Mouse (Mus musculus): ENCODE results near the gene Rbm20. TPM values are rescaled to one million over a fixed set of nuclear protein-coding genes. Genes with fewer than 3 reads are reported as not detected.
A peak's percentile ranks its signal among the peaks of the same experiment; 100 is the strongest.

Rbm20 gene
- total and polyA plus RNA-seq, 3 experiments, result 0.05 to 0.56 (median 0.08) TPM

GRCm38 (mm10) chr19:53649802-53650201, 27.3 kb upstream of the Rbm20 start:
- no peak for DNase-seq (ENCODE audit: extremely low read depth)
- Histone ChIP-seq H3K4me2 (ENCODE audit: insufficient read depth, low read depth, poor library complexity, severe bottlenecking) (no peak overlapping the region), H3K27me3 (replicated peaks) (no peaks in the 10 kb centered on the region), H3K4me1 (ENCODE audit: control insufficient read depth in 1 of 2, insufficient read depth in 2 of 2) (peaks cover 4 to 11% of the 10 kb centered on the region in 2 experiments; a peak in 2 of 4 replicates), H3K36me3 (replicated peaks in 1 of 2; ENCODE audit: control insufficient read depth in 1 of 2, insufficient read depth in 1 of 2, low read length in 1 of 2) (peaks cover 21 to 43% of the 10 kb centered on the region in 2 experiments), H3K9me3 (replicated peaks; ENCODE audit: low read length) (no peaks in the 10 kb centered on the region), H3K9ac (ENCODE audit: insufficient read depth, low read depth) (no peak overlapping the region), H3K27ac (ENCODE audit: insufficient read depth, low read depth) (no peak overlapping the region), H3K79me2 (replicated peaks; ENCODE audit: control insufficient read depth, extremely low read depth, insufficient read depth, poor library complexity, severe bottlenecking) (no peaks in the 10 kb centered on the region), H3K4me3 (replicated peaks in 1 of 3; ENCODE audit: low read depth in 2 of 3, low read length in 2 of 3, poor library complexity in 1 of 3) (no peak overlapping the region)
- TF ChIP-seq ELF1 (IDR thresholded peaks at IDR 0.05; ENCODE audit: low read depth, low read length), result no peak
- in situ Hi-C loops (cut with MboI; ENCODE audit: low pct_ligation_motif_present, low pct_unique_long_range_greater_than_20kb, low sequenced_read_pairs), result loop anchor here (5.0 kb wide), 1 partner anchor 77 kb away; no protein-coding TSS in a partner anchor
- dilution Hi-C loops (cut with MboI; ENCODE audit: extremely low pct_ligation_motif_present, extremely low pct_unique_long_range_greater_than_20kb, low sequenced_read_pairs), result no loop called here

GRCm38 (mm10) chr19:53650921-53651320, 26.2 kb upstream of the Rbm20 start:
- dilution Hi-C loops (cut with MboI; ENCODE audit: extremely low pct_ligation_motif_present, extremely low pct_unique_long_range_greater_than_20kb, low sequenced_read_pairs), result no loop called here
- peaks cover 4 to 11% of the 10 kb centered on the region in 2 experiments; a peak in 2 of 4 replicates for H3K4me1 ChIP-seq (ENCODE audit: control insufficient read depth in 1 of 2, insufficient read depth in 2 of 2)
- in situ Hi-C loops (cut with MboI; ENCODE audit: low pct_ligation_motif_present, low pct_unique_long_range_greater_than_20kb, low sequenced_read_pairs), result loop anchor here (5.0 kb wide), 1 partner anchor 76 kb away; no protein-coding TSS in a partner anchor
- H3K9me3 ChIP-seq (replicated peaks; ENCODE audit: low read length), result no peaks in the 10 kb centered on the region
- no peak overlapping the region for H3K4me3 ChIP-seq (replicated peaks in 1 of 3; ENCODE audit: low read depth in 2 of 3, low read length in 2 of 3, poor library complexity in 1 of 3)
- no peaks in the 10 kb centered on the region for H3K27me3 ChIP-seq (replicated peaks)
- H3K79me2 ChIP-seq (replicated peaks; ENCODE audit: control insufficient read depth, extremely low read depth, insufficient read depth, poor library complexity, severe bottlenecking), result no peaks in the 10 kb centered on the region
- no peak overlapping the region for H3K9ac ChIP-seq (ENCODE audit: insufficient read depth, low read depth)
- H3K4me2 ChIP-seq (ENCODE audit: insufficient read depth, low read depth, poor library complexity, severe bottlenecking), result no peak overlapping the region
- TF ChIP-seq POLR2AphosphoS2 (IDR thresholded peaks at IDR 0.05; ENCODE audit: low read depth, low read length), result 0 out of 2 replicates have a peak, but pooled peaks have one; percentile 37
- TF ChIP-seq ELF1 (IDR thresholded peaks at IDR 0.05; ENCODE audit: low read depth, low read length), result no peak
- no peak overlapping the region for H3K27ac ChIP-seq (ENCODE audit: insufficient read depth, low read depth)
- DNase-seq (ENCODE audit: extremely low read depth), result no peak
- peaks cover 12 to 33% of the 10 kb centered on the region in 2 experiments for H3K36me3 ChIP-seq (replicated peaks in 1 of 2; ENCODE audit: control insufficient read depth in 1 of 2, insufficient read depth in 1 of 2, low read length in 1 of 2)

DNA sequence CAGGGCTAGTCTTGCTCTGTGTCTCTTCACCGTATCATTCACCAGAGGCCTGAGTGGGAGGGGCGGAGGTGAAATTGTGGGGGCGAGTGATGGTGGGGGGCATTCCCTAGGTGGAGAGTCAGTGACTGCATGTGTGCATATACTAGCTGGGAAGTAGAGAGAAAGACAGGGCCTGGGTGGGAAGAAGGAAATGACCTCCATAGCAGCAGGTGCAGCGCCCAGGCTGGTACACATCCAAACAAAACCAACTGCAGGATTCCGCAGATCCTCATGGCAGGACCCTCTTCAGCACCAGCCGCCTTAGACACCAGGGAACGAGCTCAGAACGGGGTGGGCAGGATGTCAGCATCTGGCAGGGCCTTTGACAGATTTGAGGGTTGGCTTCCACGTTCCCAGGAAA, 24.8 kb upstream of the Rbm20 start:
- H3K36me3 ChIP-seq (replicated peaks in 1 of 2; ENCODE audit: control insufficient read depth in 1 of 2, insufficient read depth in 1 of 2, low read length in 1 of 2), result peaks cover 2 to 21% of the 10 kb centered on the region in 2 experiments
- H3K27ac ChIP-seq (ENCODE audit: insufficient read depth, low read depth), result no peak overlapping the region
- H3K4me1 ChIP-seq (ENCODE audit: control insufficient read depth in 1 of 2, insufficient read depth in 2 of 2), result peaks cover 4 to 11% of the 10 kb centered on the region in 2 experiments; a peak in 2 of 4 replicates
- H3K4me3 ChIP-seq (replicated peaks in 1 of 3; ENCODE audit: low read depth in 2 of 3, low read length in 2 of 3, poor library complexity in 1 of 3), result no peak overlapping the region
- no peaks in the 10 kb centered on the region for H3K9me3 ChIP-seq (replicated peaks; ENCODE audit: low read length)
- H3K27me3 ChIP-seq (replicated peaks), result no peaks in the 10 kb centered on the region
- no peaks in the 10 kb centered on the region for H3K79me2 ChIP-seq (replicated peaks; ENCODE audit: control insufficient read depth, extremely low read depth, insufficient read depth, poor library complexity, severe bottlenecking)
- no peak for TF ChIP-seq IRF4 (IDR thresholded peaks at IDR 0.05; ENCODE audit: low read depth, low read length)
- no peak for TF ChIP-seq RCOR1 (conservative IDR thresholded peaks at IDR 0.05; ENCODE audit: low read depth, low read length)
- no peak for TF ChIP-seq ZNF384 (IDR thresholded peaks at IDR 0.05; ENCODE audit: low read depth, low read length)
- no peak for TF ChIP-seq SIN3A (IDR thresholded peaks at IDR 0.05; ENCODE audit: low read length)
- TF ChIP-seq POLR2A (IDR thresholded peaks at IDR 0.05; ENCODE audit: low read depth, low read length), result no peak
- TF ChIP-seq TBP (conservative IDR thresholded peaks at IDR 0.05; ENCODE audit: low read depth, low read length), result no peak
- DNase-seq (ENCODE audit: extremely low read depth), result no peak
- no peak overlapping the region for H3K4me2 ChIP-seq (ENCODE audit: insufficient read depth, low read depth, poor library complexity, severe bottlenecking)
- H3K9ac ChIP-seq (ENCODE audit: insufficient read depth, low read depth), result no peak overlapping the region
- in situ Hi-C loops (cut with MboI; ENCODE audit: low pct_ligation_motif_present, low pct_unique_long_range_greater_than_20kb, low sequenced_read_pairs) (loop anchor here (5.0 kb wide), 1 partner anchor 75 kb away; no protein-coding TSS in a partner anchor), dilution Hi-C loops (cut with MboI; ENCODE audit: extremely low pct_ligation_motif_present, extremely low pct_unique_long_range_greater_than_20kb, low sequenced_read_pairs) (no loop called here)

Measured in CH12.LX (cell line).